Mouse (Mus musculus) spleen, adult 2 months (tissue): Measurements from ENCODE around the gene Psmb5.
"Not testable (repeated sequence)": the region's sequence is repeated elsewhere in the genome, so short reads cannot be mapped to it uniquely, and the experiment has no call there.

ENCODE experiments used
- CTCF ChIP-seq: fragments of 200-500 bp; IDR thresholded peaks from 2 replicates; pipeline ENCODE4 v1.5.1; 2011; ENCODE audit warnings: mild to moderate bottlenecking, inconsistent platforms; ENCODE audit not compliant: insufficient read depth, insufficient read length, insufficient replicate concordance; ENCODE audit errors: extremely low read depth
- POLR2A ChIP-seq: fragments of 200-500 bp; IDR thresholded peaks from 2 replicates; pipeline ENCODE4 v1.6.1; 2011; ENCODE audit warnings: low read depth, low read length, inconsistent platforms

GRCm38 (mm10) chr14:54614130-54614529, 3.7 kb downstream of the Psmb5 start:
- not testable (repeated sequence) for TF ChIP-seq CTCF, POLR2A
